Mouse (Mus musculus): ENCODE measurements around the gene Prss50.

GRCm38 (mm10) chr9:110825832-110826231, 31.9 kb upstream of the Prss50 start:
- TF ChIP-seq POLR2A (IDR thresholded peaks at IDR 0.05; ENCODE audit: control insufficient read depth, extremely low read depth, insufficient read depth, low read length, poor library complexity): no peak
- no peak for TF ChIP-seq CTCF (IDR thresholded peaks at IDR 0.05; ENCODE audit: borderline replicate concordance, control insufficient read depth, extremely low read depth, insufficient read depth, low read length, poor library complexity)

Data from thymus, adult 2 months (tissue).